Mouse (Mus musculus) heart, adult 18-20 months (tissue): ENCODE measurements around the gene Gm6904. TPM values are rescaled to one million over a fixed set of nuclear protein-coding genes. Genes with fewer than 3 reads are reported as not detected.

Experiments used
- total RNA-seq, 2 experiments: library from RNA; stranded (reverse); gene quantifications; 2 replicates each; pipeline ENCODE4 v1.2.3; 2021

Gm6904 gene
- total RNA-seq, 2 experiments from 2014 or later = not detected

Other genes starting within 250 kb of the Gm6904 start
- gene 1700129C05Rik, start 117.3 kb downstream of the Gm6904 start, total RNA-seq = not detected
- not detected for gene Gm5142, start 81.5 kb downstream of the Gm6904 start, total RNA-seq
- 10 to 100 TPM; 13.7 to 14.2 TPM for gene Rcbtb1, start 59.0 kb downstream of the Gm6904 start, total RNA-seq
- gene Phf11a, start 37.3 kb upstream of the Gm6904 start, total RNA-seq = under 1 TPM; 0.35 to 0.46 TPM
- gene Phf11b, start 81.1 kb upstream of the Gm6904 start, total RNA-seq = under 1 TPM; 0.77 to 0.98 TPM
- gene Phf11d, start 105.3 kb upstream of the Gm6904 start, total RNA-seq = 1 to 10 TPM; 5.0 to 5.6 TPM
- 1 to 10 TPM in 1 of 2 experiments, under 1 TPM in 1; 0.65 to 1.2 TPM for gene Phf11c, start 135.2 kb upstream of the Gm6904 start, total RNA-seq
- 10 to 100 TPM in 1 of 2 experiments, 1 to 10 TPM in 1; 5.4 to 10.1 TPM for gene Setdb2, start 180.7 kb upstream of the Gm6904 start, total RNA-seq
- gene Cab39l, start 180.8 kb upstream of the Gm6904 start, total RNA-seq = 10 to 100 TPM; 22.0 TPM